In genomic region chr9:110937506-110938490, GRCm38 (mm10) we compare ENCODE assay signal across 16 mouse cellular contexts. TPM values are rescaled to one million over a fixed set of nuclear protein-coding genes. Genes with fewer than 3 reads are reported as not detected.
DNase-seq lines count a peak whose midpoint lies in the region; ATAC-seq and TF ChIP-seq lines count a peak whose summit lies in the region.
"Had no signal": no experiment of that assay in that cellular context is flagged by ENCODE, and none has a peak within 500 bp of the region (broad histone marks: within the 10 kb centered on the region; RNA-seq: fewer than 3 reads in every experiment).

No protein-coding gene starts in this region.

- no peak for ATAC-seq in liver, embryonic 14.5 days (ENCODE audit: insufficient read depth)
- no peak for ATAC-seq in liver, embryonic 11.5 days (replicated peaks; ENCODE audit: low FRiP score)
- no peak for ATAC-seq in heart, embryonic 11.5 days (replicated peaks; ENCODE audit: insufficient number of reproducible peaks, low FRiP score, low TSS enrichment)
- ATAC-seq: liver, embryonic 12.5 days had no signal

- no peak for TF ChIP-seq EP300 in liver, embryonic 14.5 days (IDR thresholded peaks at IDR 0.05; ENCODE audit: low read depth)
- no peak for TF ChIP-seq EP300 in CH12.LX (IDR thresholded peaks at IDR 0.05; ENCODE audit: low read length)

- dilution Hi-C loops in CH12.LX (cut with MboI; ENCODE audit: extremely low pct_ligation_motif_present, extremely low pct_unique_long_range_greater_than_20kb, low sequenced_read_pairs) = no loop called here

- H3K9me3 ChIP-seq in liver, embryonic 14.5 days (ENCODE audit: control insufficient read depth, low read length) = no peaks in the 10 kb centered on the region
- no peaks in the 10 kb centered on the region for H3K9me3 ChIP-seq in liver, embryonic 11.5 days (ENCODE audit: control insufficient read depth, low read length)
- no peaks in the 10 kb centered on the region for H3K9me3 ChIP-seq in CH12.LX (replicated peaks; ENCODE audit: low read length)
- no peaks in the 10 kb centered on the region for H3K9me3 ChIP-seq in heart, embryonic 11.5 days (replicated peaks; ENCODE audit: control insufficient read depth, low read length)
- H3K9me3 ChIP-seq: liver, embryonic 12.5 days had no signal

- no peaks in the 10 kb centered on the region for H3K79me2 ChIP-seq in CH12.LX (replicated peaks; ENCODE audit: control insufficient read depth, extremely low read depth, insufficient read depth, poor library complexity, severe bottlenecking)

- in situ Hi-C loops in CH12.LX (cut with MboI; ENCODE audit: low pct_ligation_motif_present, low pct_unique_long_range_greater_than_20kb, low sequenced_read_pairs) = no loop called here

- H3K4me1 ChIP-seq in liver, embryonic 14.5 days (replicated peaks; ENCODE audit: control insufficient read depth in 2 of 2, insufficient read depth in 2 of 2, low read length in 1 of 2) = no peaks in the 10 kb centered on the region
- no peaks in the 10 kb centered on the region; the same call in 1 of the 2 replicates for H3K4me1 ChIP-seq in liver, embryonic 11.5 days (replicated peaks; ENCODE audit: control insufficient read depth, insufficient read depth, low read length)
- no peaks in the 10 kb centered on the region for H3K4me1 ChIP-seq in CH12.LX (ENCODE audit: control insufficient read depth in 1 of 2, insufficient read depth in 2 of 2)
- H3K4me1 ChIP-seq in heart, embryonic 11.5 days (ENCODE audit: control insufficient read depth, insufficient read depth, low read length) = no peaks in the 10 kb centered on the region
- H3K4me1 ChIP-seq: liver, embryonic 12.5 days had no signal

- no peak overlapping the region for H3K4me3 ChIP-seq in gastrocnemius, adult 2 months
- no peak overlapping the region for H3K4me3 ChIP-seq in liver, embryonic 14.5 days (ENCODE audit: insufficient read depth in 1 of 2, low read depth in 2 of 2, low read length in 2 of 2)
- H3K4me3 ChIP-seq in liver, embryonic 11.5 days (ENCODE audit: low read depth, low read length) = no peak overlapping the region
- H3K4me3 ChIP-seq in CH12.LX (replicated peaks in 1 of 3; ENCODE audit: low read depth in 2 of 3, low read length in 2 of 3, poor library complexity in 1 of 3) = no peak overlapping the region
- H3K4me3 ChIP-seq in heart, embryonic 11.5 days (ENCODE audit: low read depth, low read length) = no peak overlapping the region
- H3K4me3 ChIP-seq: liver, embryonic 12.5 days had no signal

- H3K36me3 ChIP-seq in liver, embryonic 14.5 days (replicated peaks; ENCODE audit: control insufficient read depth, insufficient read depth, low read depth) = no peaks in the 10 kb centered on the region
- no peaks in the 10 kb centered on the region for H3K36me3 ChIP-seq in liver, embryonic 11.5 days (ENCODE audit: control insufficient read depth, insufficient read depth, low read length)
- no peaks in the 10 kb centered on the region for H3K36me3 ChIP-seq in CH12.LX (replicated peaks in 1 of 2; ENCODE audit: control insufficient read depth in 1 of 2, insufficient read depth in 1 of 2, low read length in 1 of 2)
- no peaks in the 10 kb centered on the region for H3K36me3 ChIP-seq in heart, embryonic 11.5 days (ENCODE audit: control insufficient read depth, insufficient read depth, low read length)
- H3K36me3 ChIP-seq: liver, embryonic 12.5 days had no signal

- H3K27ac ChIP-seq in gastrocnemius, adult 2 months = peak overlapping the region; percentile 35
- no peak overlapping the region for H3K27ac ChIP-seq in liver, embryonic 14.5 days
- H3K27ac ChIP-seq in liver, embryonic 11.5 days (ENCODE audit: low read depth, low read length) = no peak overlapping the region
- no peak overlapping the region for H3K27ac ChIP-seq in CH12.LX (ENCODE audit: insufficient read depth, low read depth)
- no peak overlapping the region for H3K27ac ChIP-seq in heart, embryonic 11.5 days (ENCODE audit: low read depth, low read length)
- H3K27ac ChIP-seq: liver, embryonic 12.5 days had no signal

- no peak for TF ChIP-seq RAD21 in CH12.LX (IDR thresholded peaks at IDR 0.05; ENCODE audit: low read depth, low read length)

- no peaks in the 10 kb centered on the region for H3K27me3 ChIP-seq in liver, embryonic 14.5 days (ENCODE audit: control insufficient read depth, insufficient read depth, low read length)
- no peaks in the 10 kb centered on the region for H3K27me3 ChIP-seq in liver, embryonic 11.5 days (replicated peaks; ENCODE audit: control insufficient read depth, insufficient read depth, low read length)
- H3K27me3 ChIP-seq in CH12.LX (replicated peaks) = no peaks in the 10 kb centered on the region
- H3K27me3 ChIP-seq in heart, embryonic 11.5 days (ENCODE audit: control insufficient read depth, insufficient read depth, low read length) = no peaks in the 10 kb centered on the region

- H3K4me2 ChIP-seq in liver, embryonic 14.5 days (ENCODE audit: low read depth) = no peak overlapping the region
- no peak overlapping the region for H3K4me2 ChIP-seq in liver, embryonic 11.5 days
- H3K4me2 ChIP-seq in CH12.LX (ENCODE audit: insufficient read depth, low read depth, poor library complexity, severe bottlenecking) = no peak overlapping the region
- no peak overlapping the region for H3K4me2 ChIP-seq in heart, embryonic 11.5 days
- H3K4me2 ChIP-seq: liver, embryonic 12.5 days had no signal

- no peak for TF ChIP-seq POLR2A in CH12.LX (IDR thresholded peaks at IDR 0.05; ENCODE audit: low read depth, low read length)

- DNase-seq in gastrocnemius, adult 2 months = no peak
- no peak for DNase-seq in gastrocnemius, adult 8-10 months (ENCODE audit: low spot score in 2 of 2)
- DNase-seq in liver, embryonic 14.5 days (ENCODE audit: low read depth in 3 of 3, low spot score in 3 of 3) = no peak
- DNase-seq in liver, embryonic 11.5 days (ENCODE audit: low spot score) = no peak
- no peak for DNase-seq in CH12.LX (ENCODE audit: extremely low read depth)
- DNase-seq in embryo, embryonic 11 days = peak; percentile 61
- no peak for DNase-seq in cerebellum, adult 18-20 months
- DNase-seq: cerebellum, postnatal 14 days; kidney, postnatal 36 days; spleen, adult 18-20 months had no signal

- peak; percentile 25; the same call in 1 of the 2 replicates for TF ChIP-seq CTCF in gastrocnemius, adult 2 months (IDR thresholded peaks at IDR 0.05)
- 0 out of 2 replicates have a peak, but pooled peaks have one; percentile 12 for TF ChIP-seq CTCF in liver, embryonic 14.5 days (IDR thresholded peaks at IDR 0.05; ENCODE audit: low read depth)
- 0 out of 4 replicates have a peak, but pooled peaks of 1 of the 2 experiments have one; percentile 13 for TF ChIP-seq CTCF in CH12.LX (conservative IDR thresholded peaks at IDR 0.05 in 1 of 2, IDR thresholded peaks at IDR 0.05 in 1 of 2; ENCODE audit: low read depth in 2 of 2, low read length in 2 of 2)

- intact Hi-C loops in gastrocnemius, adult 2 months (cut with DNase I) = no loop called here

- H3K9ac ChIP-seq in liver, embryonic 14.5 days (replicated peaks) = no peak overlapping the region
- no peak overlapping the region for H3K9ac ChIP-seq in liver, embryonic 11.5 days (ENCODE audit: low read depth, low read length)
- no peak overlapping the region for H3K9ac ChIP-seq in CH12.LX (ENCODE audit: insufficient read depth, low read depth)
- H3K9ac ChIP-seq in heart, embryonic 11.5 days (ENCODE audit: low read depth, low read length) = no peak overlapping the region
- H3K9ac ChIP-seq: liver, embryonic 12.5 days had no signal

- 48% methylated on average over 12 of the region's 12 CpGs for WGBS in liver, embryonic 14.5 days (ENCODE audit: insufficient replicate concordance)
- WGBS in liver, embryonic 11.5 days = 60% methylated on average over 12 of the region's 12 CpGs
- WGBS in heart, embryonic 11.5 days (ENCODE audit: insufficient replicate concordance) = 63% methylated on average over 12 of the region's 12 CpGs

RNA-seq across cellular contexts. Expression of gene Tdgf1, which starts 8.2 kb away (rescaled TPM):
- total RNA-seq in gastrocnemius, adult 2 months (2021) = not detected
- not detected for total RNA-seq in gastrocnemius, adult 8-10 months (2022)
- not detected in 2 replicates for polyA plus RNA-seq in liver, embryonic 14.5 days (2012; rRNA removed)
- not detected in 2 replicates for polyA plus RNA-seq in liver, embryonic 14.5 days (2014; fragmentation: Nextera tagmentation; extraction: Ambion mirVana)
- polyA plus RNA-seq in liver, embryonic 11.5 days (2014; fragmentation: Nextera tagmentation; extraction: Ambion mirVana) = not detected in 2 replicates
- not detected in 2 replicates for total RNA-seq in CH12.LX (2012; rRNA removed)
- total RNA-seq in CH12.LX (2014; rRNA removed) = not detected in 2 replicates
- polyA plus RNA-seq in CH12.LX (2012; ENCODE audit: insufficient read length, low read depth) = not detected in 2 replicates
- not detected in 2 replicates for polyA plus RNA-seq in heart, embryonic 11.5 days (2014; fragmentation: Nextera tagmentation; extraction: Ambion mirVana)
- total RNA-seq: heart, adult 8-10 months; hematopoietic stem cell, adult 5-6 weeks; megakaryocyte-erythroid progenitor cell, adult 5-6 weeks had no signal
- polyA plus RNA-seq: liver, embryonic 12.5 days had no signal

RNA-seq across cellular contexts. Expression of gene Lrrc2, which starts 13.5 kb away (rescaled TPM):
- 10 to 100 TPM; 75.0 to 80.8 TPM for total RNA-seq in gastrocnemius, adult 2 months (2021)
- total RNA-seq in gastrocnemius, adult 8-10 months (2022) = 100 to 1,000 TPM in 1 of 4 experiments, 10 to 100 TPM in 3; 84.4 to 106 (median 97.6) TPM
- polyA plus RNA-seq in liver, embryonic 14.5 days (2012; rRNA removed) = 0.02 and 0.09 TPM in 2 replicates
- polyA plus RNA-seq in liver, embryonic 14.5 days (2014; fragmentation: Nextera tagmentation; extraction: Ambion mirVana) = 0.10 and 0.29 TPM in 2 replicates
- polyA plus RNA-seq in liver, embryonic 11.5 days (2014; fragmentation: Nextera tagmentation; extraction: Ambion mirVana) = 0.14 and 0.60 TPM in 2 replicates
- total RNA-seq in CH12.LX (2012; rRNA removed) = 1.0 and 1.6 TPM in 2 replicates
- total RNA-seq in CH12.LX (2014; rRNA removed) = 3.6 and 3.8 TPM in 2 replicates
- 1.5 and 1.6 TPM in 2 replicates for polyA plus RNA-seq in CH12.LX (2012; ENCODE audit: insufficient read length, low read depth)
- polyA plus RNA-seq in heart, embryonic 11.5 days (2014; fragmentation: Nextera tagmentation; extraction: Ambion mirVana) = 2.0 and 2.1 TPM in 2 replicates

RNA-seq across cellular contexts. Expression of gene Fam240a, which starts 21.1 kb away (rescaled TPM):
- 1 to 10 TPM in 1 of 2 experiments, not detected in 1; 2.4 TPM for total RNA-seq in gastrocnemius, adult 2 months (2021)
- total RNA-seq in gastrocnemius, adult 8-10 months (2022) = 1 to 10 TPM in 2 of 4 experiments, under 1 TPM in 2; 0.65 to 2.2 (median 0.90) TPM
- polyA plus RNA-seq in liver, embryonic 14.5 days (2012; rRNA removed) = not detected in 2 replicates
- polyA plus RNA-seq in liver, embryonic 14.5 days (2014; fragmentation: Nextera tagmentation; extraction: Ambion mirVana) = not detected in 2 replicates
- not detected in 2 replicates for polyA plus RNA-seq in liver, embryonic 11.5 days (2014; fragmentation: Nextera tagmentation; extraction: Ambion mirVana)
- total RNA-seq in CH12.LX (2012; rRNA removed) (not detected in 2 replicates), CH12.LX (2014; rRNA removed) (not detected in 2 replicates)
- not detected in 2 replicates for polyA plus RNA-seq in CH12.LX (2012; ENCODE audit: insufficient read length, low read depth)
- polyA plus RNA-seq in heart, embryonic 11.5 days (2014; fragmentation: Nextera tagmentation; extraction: Ambion mirVana) = not detected in 2 replicates
- total RNA-seq: heart, adult 8-10 months; hematopoietic stem cell, adult 5-6 weeks; megakaryocyte-erythroid progenitor cell, adult 5-6 weeks had no signal
- polyA plus RNA-seq: frontal cortex, adult 2 months; liver, embryonic 12.5 days had no signal

RNA-seq across cellular contexts. Expression of gene Rtp3, which starts 52.6 kb away (rescaled TPM):
- 1 to 10 TPM; 1.1 to 1.2 TPM for total RNA-seq in gastrocnemius, adult 2 months (2021)
- total RNA-seq in gastrocnemius, adult 8-10 months (2022) = 1 to 10 TPM in 1 of 4 experiments, under 1 TPM in 3; 0.60 to 1.2 (median 0.76) TPM
- polyA plus RNA-seq in liver, embryonic 14.5 days (2012; rRNA removed) = 26.0 and 34.3 TPM in 2 replicates
- 15.6 and 21.7 TPM in 2 replicates for polyA plus RNA-seq in liver, embryonic 14.5 days (2014; fragmentation: Nextera tagmentation; extraction: Ambion mirVana)
- polyA plus RNA-seq in liver, embryonic 11.5 days (2014; fragmentation: Nextera tagmentation; extraction: Ambion mirVana) = 11.1 and 12.5 TPM in 2 replicates
- total RNA-seq in CH12.LX (2012; rRNA removed) (not detected in 2 replicates), CH12.LX (2014; rRNA removed) (not detected in 2 replicates)
- not detected in 2 replicates for polyA plus RNA-seq in CH12.LX (2012; ENCODE audit: insufficient read length, low read depth)
- 0.14 and 0.29 TPM in 2 replicates for polyA plus RNA-seq in heart, embryonic 11.5 days (2014; fragmentation: Nextera tagmentation; extraction: Ambion mirVana)
- total RNA-seq: hematopoietic stem cell, adult 5-6 weeks; megakaryocyte-erythroid progenitor cell, adult 5-6 weeks had no signal

RNA-seq across cellular contexts. Expression of gene Tmie, which starts 57.9 kb away (rescaled TPM):
- under 1 TPM; 0.41 to 0.70 TPM for total RNA-seq in gastrocnemius, adult 2 months (2021)
- total RNA-seq in gastrocnemius, adult 8-10 months (2022) = under 1 TPM; 0.41 to 0.81 (median 0.64) TPM
- 0.62 and 0.97 TPM in 2 replicates for polyA plus RNA-seq in liver, embryonic 14.5 days (2012; rRNA removed)
- 0.94 and 1.1 TPM in 2 replicates for polyA plus RNA-seq in liver, embryonic 14.5 days (2014; fragmentation: Nextera tagmentation; extraction: Ambion mirVana)
- 0.96 and 1.5 TPM in 2 replicates for polyA plus RNA-seq in liver, embryonic 11.5 days (2014; fragmentation: Nextera tagmentation; extraction: Ambion mirVana)
- total RNA-seq in CH12.LX (2012; rRNA removed) (not detected in 2 replicates), CH12.LX (2014; rRNA removed) (not detected in 2 replicates)
- not detected in 2 replicates for polyA plus RNA-seq in CH12.LX (2012; ENCODE audit: insufficient read length, low read depth)
- 0.07 TPM in 1 of 2 replicates, not detected in the other for polyA plus RNA-seq in heart, embryonic 11.5 days (2014; fragmentation: Nextera tagmentation; extraction: Ambion mirVana)
- total RNA-seq: megakaryocyte-erythroid progenitor cell, adult 5-6 weeks had no signal
